Mouse (Mus musculus) liver, embryonic 16.5 days (tissue): ENCODE measurements around the gene Dydc2. TPM values are rescaled to one million over a fixed set of nuclear protein-coding genes. Genes with fewer than 3 reads are reported as not detected.
A peak's percentile ranks its signal among the peaks of the same experiment; 100 is the strongest.
"Not testable (repeated sequence)": the region's sequence is repeated elsewhere in the genome, so short reads cannot be mapped to it uniquely, and the experiment has no call there.

Source experiments
- ATAC-seq: fragments of 200-750 bp; cut with Nextera tagmentation; 2 replicates; pipeline ENCODE4 v1.8.0; 2017; ENCODE audit warnings: low read depth, mild to moderate bottlenecking, moderate number of reproducible peaks, moderate library complexity
- H3K27ac ChIP-seq: fragments of 300-500 bp; sonication (generic); 2 replicates; pipeline ENCODE4 v1.5.1; 2014; ENCODE audit warnings: mild to moderate bottlenecking, low read length
- H3K27me3 ChIP-seq: fragments of 300-500 bp; sonication (generic); 2 replicates; pipeline ENCODE4 v1.6.1; 2014; ENCODE audit warnings: low read depth, low read length, mixed read lengths; ENCODE audit not compliant: control insufficient read depth, insufficient read depth
- H3K36me3 ChIP-seq: fragments of 300-500 bp; sonication (generic); 2 replicates; pipeline ENCODE4 v1.6.1; 2014; ENCODE audit warnings: mild to moderate bottlenecking; ENCODE audit not compliant: control insufficient read depth, insufficient read depth
- H3K4me1 ChIP-seq: fragments of 300-500 bp; sonication (generic); 2 replicates; pipeline ENCODE4 v1.6.1; 2014; ENCODE audit warnings: low read depth, low read length, mixed read lengths; ENCODE audit not compliant: control insufficient read depth
- H3K4me2 ChIP-seq: fragments of 300-500 bp; sonication (generic); 2 replicates; pipeline ENCODE4 v1.6.1; 2014; ENCODE audit warnings: low read depth, low read length, mixed read lengths
- H3K4me3 ChIP-seq: fragments of 300-500 bp; sonication (generic); 2 replicates; pipeline ENCODE4 v1.5.1; 2014; ENCODE audit warnings: low read depth, mild to moderate bottlenecking, low read length
- H3K9ac ChIP-seq: fragments of 300-500 bp; sonication (generic); 2 replicates; pipeline ENCODE4 v1.6.1; 2014; ENCODE audit warnings: low read depth, low read length
- H3K9me3 ChIP-seq: fragments of 300-500 bp; sonication (generic); replicated peaks from 2 replicates; pipeline ENCODE4 v1.6.1; 2016; ENCODE audit warnings: low read length; ENCODE audit not compliant: control insufficient read depth
- WGBS: fragments of 180-500 bp; shearing (Covaris S2); extraction: QIAGEN DNeasy Blood & Tissue Kit; methylation state at CpG from one replicate; pipeline ENCODE4 v1.1.7; 2014; ENCODE audit not compliant: insufficient replicate concordance; 5-methylcytosine and 5-hydroxymethylcytosine counted together
- polyA plus RNA-seq: library from polyadenylated mRNA; unstranded; fragments of >200 nt; fragmentation: Nextera tagmentation; extraction: Ambion mirVana; gene quantifications from 2 replicates; pipeline ENCODE4 v1.2.1, GENCODE M21; 2015

The Dydc2 gene
- polyA plus RNA-seq, 1 experiment from 2014 or later, result not detected

DNA sequence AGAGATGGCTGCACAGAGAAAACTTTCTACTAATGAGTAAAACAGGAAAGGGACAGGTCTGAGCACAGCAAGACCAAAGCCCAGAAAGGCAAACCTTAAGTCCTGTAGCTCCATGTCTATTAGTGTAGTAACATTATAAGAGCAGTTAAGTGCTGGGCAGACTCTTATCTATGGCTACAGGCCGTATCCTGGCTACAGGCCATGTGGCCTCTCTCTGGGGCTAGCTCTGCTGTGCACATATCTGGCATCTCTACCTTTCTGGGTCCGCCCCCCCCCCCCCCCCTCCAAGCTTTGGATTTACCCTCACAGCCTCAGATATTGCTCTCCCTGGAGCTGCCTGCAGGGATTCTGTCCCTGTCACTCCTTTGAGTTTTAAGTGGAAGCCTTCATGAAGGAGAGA, 3.8 kb downstream of the Dydc2 start:
- no peaks in the 10 kb centered on the region for H3K36me3 ChIP-seq
- no peak overlapping the region for H3K27ac ChIP-seq
- H3K9ac ChIP-seq, result no peak overlapping the region
- ATAC-seq, result peak; percentile 92
- H3K4me1 ChIP-seq, result no peaks in the 10 kb centered on the region
- 18% methylated on average over 1 of the region's 2 CpGs for WGBS
- no peaks in the 10 kb centered on the region for H3K27me3 ChIP-seq
- H3K9me3 ChIP-seq, result no peaks in the 10 kb centered on the region
- H3K4me3 ChIP-seq, result no peak overlapping the region
- no peak overlapping the region for H3K4me2 ChIP-seq

DNA sequence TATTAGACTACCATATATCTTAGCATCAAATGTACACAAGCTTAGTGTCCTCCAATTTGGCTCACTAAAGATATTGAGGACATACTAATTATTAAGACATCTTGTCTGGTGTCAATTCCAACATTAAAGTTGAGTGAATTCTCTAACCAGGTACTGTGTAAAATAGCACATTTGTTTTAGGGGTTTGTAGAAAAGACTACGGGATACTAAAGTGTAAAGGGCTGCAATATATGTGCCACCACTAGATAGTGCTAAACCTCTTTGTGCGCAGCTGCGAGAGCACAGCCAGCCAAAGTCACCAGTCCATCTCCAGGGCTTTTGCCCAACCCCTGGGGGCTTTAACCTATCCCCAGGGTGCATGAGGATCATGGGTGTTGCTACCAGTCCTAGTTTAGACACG, 15.8 kb downstream of the Dydc2 start:
- H3K4me3 ChIP-seq, H3K4me2 ChIP-seq, H3K4me1 ChIP-seq, ATAC-seq, H3K9me3 ChIP-seq, H3K9ac ChIP-seq, H3K27me3 ChIP-seq, H3K36me3 ChIP-seq, H3K27ac ChIP-seq: not testable (repeated sequence)
- WGBS, result 46% methylated on average over 3 of the region's 4 CpGs

DNA sequence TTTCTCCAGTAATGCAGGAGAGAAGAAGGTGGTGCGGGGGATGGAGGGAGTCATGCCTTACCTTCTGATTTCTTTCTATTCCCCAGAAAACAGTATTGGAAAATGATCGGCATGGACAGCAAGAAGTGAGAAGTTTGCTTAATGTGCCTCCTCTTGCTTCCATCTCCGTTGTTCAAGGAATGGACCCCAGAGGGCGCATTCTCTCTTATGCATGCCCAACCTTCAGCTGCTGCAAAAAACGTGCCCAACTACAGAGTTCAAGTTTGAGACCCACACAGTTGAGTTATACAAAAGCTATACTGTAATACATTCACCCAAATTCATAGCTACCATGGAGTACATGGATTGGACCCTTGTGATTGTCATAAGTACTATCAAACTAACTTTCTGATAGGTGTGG, 16.5 kb downstream of the Dydc2 start:
- ATAC-seq, result no peak
- WGBS, result 55% methylated on average over 5 of the region's 5 CpGs
- no peaks in the 10 kb centered on the region for H3K27me3 ChIP-seq
- no peaks in the 10 kb centered on the region for H3K36me3 ChIP-seq
- no peak overlapping the region for H3K27ac ChIP-seq
- H3K4me2 ChIP-seq, result no peak overlapping the region
- no peak overlapping the region for H3K4me3 ChIP-seq
- H3K9me3 ChIP-seq, result no peaks in the 10 kb centered on the region
- H3K9ac ChIP-seq, result no peak overlapping the region
- no peaks in the 10 kb centered on the region for H3K4me1 ChIP-seq

DNA sequence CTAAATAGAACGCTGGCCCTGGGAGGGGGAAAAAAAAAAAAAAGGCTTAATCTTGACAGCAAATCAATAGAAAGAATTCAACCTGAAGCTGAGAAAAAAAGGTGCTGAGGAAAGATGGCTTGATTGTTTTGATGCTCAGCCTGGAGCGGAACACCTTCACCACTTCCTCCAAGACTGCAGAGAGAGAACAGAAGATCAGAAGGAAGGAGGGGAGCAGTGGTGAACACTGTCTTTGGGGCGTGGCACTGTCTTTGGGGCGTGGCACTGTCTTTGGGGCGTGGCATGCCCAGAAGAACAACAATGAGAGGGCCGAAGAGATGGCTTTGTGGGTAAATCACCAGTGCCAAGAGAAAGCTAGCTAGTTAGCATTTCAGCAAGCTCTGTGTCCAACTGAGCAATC, 18.5 kb downstream of the Dydc2 start:
- H3K36me3 ChIP-seq, result no peaks in the 10 kb centered on the region
- ATAC-seq, result no peak
- H3K9me3 ChIP-seq, result no peaks in the 10 kb centered on the region
- no peaks in the 10 kb centered on the region for H3K27me3 ChIP-seq
- WGBS, result 38% methylated on average over 6 of the region's 6 CpGs
- no peak overlapping the region for H3K4me2 ChIP-seq
- H3K27ac ChIP-seq, result no peak overlapping the region
- H3K4me3 ChIP-seq, result no peak overlapping the region
- no peaks in the 10 kb centered on the region for H3K4me1 ChIP-seq
- H3K9ac ChIP-seq, result no peak overlapping the region

DNA sequence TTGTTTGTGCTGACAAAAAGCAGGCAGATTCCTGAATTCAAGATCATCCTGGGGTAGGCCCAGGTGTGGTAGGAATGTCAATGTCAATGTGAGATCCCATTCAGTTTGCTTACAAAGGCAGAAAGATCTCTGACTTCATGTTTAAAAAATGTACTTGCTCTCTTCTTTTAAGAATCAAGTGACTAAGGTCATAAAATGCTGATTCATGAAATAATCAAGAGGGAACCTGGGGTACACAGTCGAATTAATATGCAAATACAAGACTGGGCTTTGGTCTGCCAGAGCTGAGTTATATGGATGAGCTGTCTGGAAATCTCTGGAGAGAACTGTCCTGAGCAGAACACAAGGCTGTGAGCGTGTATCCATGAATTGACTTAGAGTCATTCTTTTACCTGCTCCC, 21.6 kb downstream of the Dydc2 start:
- no peak overlapping the region for H3K4me3 ChIP-seq
- H3K36me3 ChIP-seq, result no peaks in the 10 kb centered on the region
- H3K9me3 ChIP-seq, result no peaks in the 10 kb centered on the region
- 61% methylated on average over 2 of the region's 2 CpGs for WGBS
- no peak for ATAC-seq
- no peak overlapping the region for H3K9ac ChIP-seq
- H3K27me3 ChIP-seq, result no peaks in the 10 kb centered on the region
- no peaks in the 10 kb centered on the region for H3K4me1 ChIP-seq
- H3K27ac ChIP-seq, result no peak overlapping the region
- no peak overlapping the region for H3K4me2 ChIP-seq

DNA sequence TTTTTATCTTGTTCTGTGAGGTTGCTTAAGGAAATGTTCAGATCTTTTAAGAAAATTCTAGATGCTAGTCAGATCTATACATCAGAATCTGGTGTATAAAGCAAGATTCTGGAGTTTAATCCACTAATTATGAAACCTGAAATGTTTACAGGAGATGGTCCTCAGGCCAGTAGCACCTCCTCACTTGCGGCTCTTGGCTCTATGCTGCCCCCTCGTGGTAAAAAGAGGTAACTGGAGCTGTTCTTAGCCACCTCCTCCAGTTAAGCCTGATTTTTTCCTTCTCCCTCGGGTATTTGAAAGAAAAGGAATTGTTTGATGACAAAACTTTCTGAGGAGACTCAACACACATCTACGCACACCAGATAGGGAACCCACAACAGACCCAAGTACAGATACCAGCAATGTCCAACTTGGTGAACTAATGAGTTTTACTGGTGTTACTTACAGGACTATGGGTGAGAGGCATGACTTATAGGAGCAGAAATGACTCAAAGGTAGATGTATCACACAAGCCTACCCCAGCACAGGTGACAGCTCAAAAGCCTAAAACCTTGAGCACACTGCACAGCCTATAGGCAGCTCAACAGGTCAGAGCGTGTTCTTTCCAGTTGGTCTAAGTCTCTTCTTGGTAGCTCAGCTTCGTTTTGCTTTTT, 33.7 kb downstream of the Dydc2 start:
- Histone ChIP-seq H3K27me3 (no peaks in the 10 kb centered on the region), H3K4me3 (no peak overlapping the region), H3K27ac (no peak overlapping the region), H3K36me3 (no peaks in the 10 kb centered on the region), H3K4me1 (peaks cover 5% of the 10 kb centered on the region), H3K9ac (no peak overlapping the region), H3K9me3 (no peaks in the 10 kb centered on the region), H3K4me2 (no peak overlapping the region)
- 28% methylated on average over 6 of the region's 6 CpGs for WGBS
- ATAC-seq, result 0 out of 2 replicates have a peak, but pooled peaks have one; percentile 30

DNA sequence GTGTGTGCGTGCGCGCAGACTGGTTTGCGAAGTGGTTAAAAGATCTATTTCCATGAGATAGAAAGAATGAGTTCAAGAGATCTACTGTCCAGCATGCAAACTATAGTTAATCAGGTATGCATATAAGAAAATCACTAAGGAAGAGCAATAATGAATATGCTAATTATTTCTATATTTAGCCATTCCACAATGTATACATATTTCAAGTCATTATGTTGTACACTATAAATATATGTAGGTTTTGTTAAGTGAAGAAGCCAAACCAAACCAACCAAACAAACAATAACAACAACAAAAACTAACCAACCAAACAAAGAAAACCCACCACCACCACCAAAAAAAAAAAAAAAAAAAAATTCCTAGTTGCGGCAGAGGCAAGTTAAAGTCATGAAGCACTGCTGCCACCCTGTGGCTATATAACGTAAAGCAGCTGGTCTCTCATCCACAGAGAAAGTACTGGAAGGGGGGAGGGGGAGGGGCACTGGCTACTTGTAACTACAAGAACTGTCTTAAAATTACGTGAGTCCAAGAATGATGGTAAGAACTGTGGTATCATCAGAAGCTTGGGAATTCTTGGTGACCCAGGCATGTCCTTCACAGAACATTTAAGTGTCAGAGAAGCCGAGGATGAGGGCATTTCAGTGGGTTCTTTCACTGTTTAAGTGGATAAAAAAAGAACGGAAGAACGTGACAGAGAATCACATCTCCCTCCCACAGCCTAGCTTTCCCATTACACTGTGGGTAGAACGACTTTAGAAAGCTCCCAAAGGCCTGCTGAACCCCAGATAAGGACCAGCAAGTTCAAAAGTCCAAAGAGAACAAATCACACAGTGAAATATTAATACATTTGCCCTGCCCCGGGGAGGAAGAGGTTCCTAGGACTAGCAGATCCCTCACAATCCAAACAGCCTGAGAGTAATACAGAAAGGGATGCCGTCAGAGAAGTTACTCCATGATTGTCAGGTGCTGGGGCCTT, 35.6 kb downstream of the Dydc2 start:
- Histone ChIP-seq H3K27me3 (no peaks in the 10 kb centered on the region), H3K36me3 (no peaks in the 10 kb centered on the region), H3K9ac (no peak overlapping the region), H3K27ac (no peak overlapping the region), H3K4me1 (peaks cover 5% of the 10 kb centered on the region), H3K4me2 (peak overlapping the region; percentile 7; the same call in 1 of the 2 replicates), H3K4me3 (no peak overlapping the region), H3K9me3 (no peaks in the 10 kb centered on the region)
- ATAC-seq, result 0 out of 2 replicates have a peak, but pooled peaks have one; percentile 30
- 46% methylated on average over 13 of the region's 13 CpGs for WGBS

DNA sequence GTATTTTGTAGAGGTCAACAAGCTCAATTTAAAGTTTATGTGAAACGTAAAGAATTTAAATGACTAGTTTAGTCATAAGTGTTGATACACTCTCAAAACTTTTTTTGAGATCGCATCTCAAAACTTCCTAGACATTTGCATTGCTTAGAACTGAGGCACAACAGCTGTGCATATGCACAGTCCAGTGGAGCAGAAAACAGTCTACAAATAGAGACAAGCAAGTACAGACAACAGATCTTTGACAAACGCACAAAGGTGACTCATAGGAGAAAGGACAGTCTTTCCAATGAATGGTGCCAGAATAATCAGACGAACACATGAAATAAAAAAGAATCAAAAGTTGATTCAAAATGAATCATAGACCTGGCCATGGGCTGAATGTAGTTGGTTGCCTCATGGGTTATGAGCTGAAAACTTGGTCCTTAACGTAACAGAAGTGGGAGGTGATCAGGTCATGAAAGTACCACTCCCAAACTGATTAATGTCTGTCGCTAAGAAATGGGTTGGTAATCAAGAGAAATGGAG, 38.0 kb downstream of the Dydc2 start:
- H3K27ac ChIP-seq, result no peak overlapping the region
- no peaks in the 10 kb centered on the region for H3K9me3 ChIP-seq
- H3K27me3 ChIP-seq, result no peaks in the 10 kb centered on the region
- no peak for ATAC-seq
- H3K4me2 ChIP-seq, result no peak overlapping the region
- WGBS, result 82% methylated on average over 6 of the region's 6 CpGs
- no peak overlapping the region for H3K9ac ChIP-seq
- H3K4me3 ChIP-seq, result no peak overlapping the region
- H3K36me3 ChIP-seq, result no peaks in the 10 kb centered on the region
- peaks cover 12% of the 10 kb centered on the region for H3K4me1 ChIP-seq

DNA sequence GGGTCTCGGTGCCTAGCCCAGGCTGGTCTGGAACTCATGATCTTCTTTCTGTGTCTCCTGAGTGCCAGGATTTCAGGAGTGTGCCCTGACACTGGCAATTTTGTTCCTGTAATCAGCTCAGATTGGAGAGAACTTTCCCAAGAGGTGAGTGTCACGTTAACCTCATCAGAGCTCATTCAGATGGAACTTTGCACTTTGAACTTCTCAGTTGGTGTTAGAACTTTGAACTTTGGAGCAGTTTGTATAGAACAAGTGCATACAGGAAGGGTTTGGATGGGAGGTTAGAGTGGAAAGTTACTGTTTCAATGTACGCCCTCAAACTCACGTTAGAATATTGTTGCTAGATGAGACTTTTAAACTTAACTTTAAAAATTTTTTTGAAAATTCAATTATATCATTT, 39.7 kb downstream of the Dydc2 start:
- WGBS, result 70% methylated on average over 4 of the region's 4 CpGs
- peak; percentile 17; the same call in 1 of the 2 replicates for ATAC-seq

More for the DNA sequence above, 39.7 kb downstream of the Dydc2 start:
- H3K4me2 ChIP-seq, result no peak overlapping the region
- no peaks in the 10 kb centered on the region for H3K27me3 ChIP-seq
- no peak overlapping the region for H3K4me3 ChIP-seq
- H3K9ac ChIP-seq, result no peak overlapping the region
- H3K9me3 ChIP-seq, result no peaks in the 10 kb centered on the region
- no peaks in the 10 kb centered on the region for H3K36me3 ChIP-seq
- no peak overlapping the region for H3K27ac ChIP-seq
- H3K4me1 ChIP-seq, result peaks cover 27% of the 10 kb centered on the region
